Mouse (Mus musculus) R1 (cell line): Measurements from ENCODE around the gene Cdkn2aipnl.
A peak's percentile ranks its signal among the peaks of the same experiment; 100 is the strongest.

Experiments
- DNase-seq: peaks from one replicate; pipeline ENCODE4 v3.0.0-alpha.2; 2018; ENCODE audit warnings: low read depth, low spot score

Cdkn2aipnl gene

DNA sequence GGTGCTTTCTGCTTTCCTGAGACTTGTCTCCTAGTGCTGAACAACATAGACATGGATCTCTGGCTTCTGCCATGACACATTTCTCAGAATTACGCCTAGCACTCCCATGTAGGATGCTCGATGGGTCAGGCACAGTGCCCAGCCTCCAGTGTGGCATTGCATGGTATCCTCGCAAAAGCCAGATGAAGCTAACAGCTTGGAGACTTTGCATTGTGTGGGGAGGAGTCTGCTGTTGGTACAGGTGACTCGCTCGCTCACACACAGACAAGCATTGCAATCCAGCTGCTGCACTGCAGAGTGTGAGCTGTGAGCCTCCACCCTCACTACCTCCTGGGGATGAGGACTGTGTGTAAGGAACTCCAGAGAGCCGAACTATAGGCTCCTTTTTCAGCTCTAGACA lies 21.3 kb upstream of the Cdkn2aipnl start:
- DNase-seq: no peak

DNA sequence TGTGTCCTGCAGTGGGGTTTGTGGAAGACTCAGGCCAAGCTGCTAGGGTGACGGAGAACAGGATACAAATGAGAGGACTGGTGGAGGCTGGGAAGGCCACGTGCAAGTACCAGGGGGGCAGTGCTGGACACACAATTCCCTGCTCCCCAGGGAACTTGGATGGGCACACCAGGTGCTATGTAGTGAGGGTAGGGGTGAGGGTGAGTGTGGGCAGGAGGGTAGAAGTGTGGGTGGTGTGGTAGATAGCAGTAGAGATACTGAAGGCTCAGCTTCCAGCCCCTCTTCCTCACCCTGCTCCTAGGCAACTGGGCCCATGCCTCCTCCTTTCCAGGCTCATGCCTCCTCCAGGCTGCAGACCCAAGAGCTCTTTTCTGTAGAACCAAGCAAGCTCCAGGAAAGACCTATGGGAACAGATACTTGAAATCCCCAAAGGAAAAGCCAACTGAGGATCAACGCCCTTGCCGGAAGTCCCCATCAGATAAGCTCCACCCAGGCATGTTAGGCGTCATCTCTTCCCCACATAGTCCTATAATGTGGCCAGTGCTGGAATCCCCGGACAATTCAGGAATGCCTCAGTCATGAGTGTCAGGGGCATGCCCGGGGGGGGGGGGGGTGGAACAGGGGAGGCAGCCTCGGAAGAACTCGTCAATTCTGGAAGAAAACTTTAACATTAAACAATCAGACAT lies 18.2 kb upstream of the Cdkn2aipnl start:
- DNase-seq: no peak

DNA sequence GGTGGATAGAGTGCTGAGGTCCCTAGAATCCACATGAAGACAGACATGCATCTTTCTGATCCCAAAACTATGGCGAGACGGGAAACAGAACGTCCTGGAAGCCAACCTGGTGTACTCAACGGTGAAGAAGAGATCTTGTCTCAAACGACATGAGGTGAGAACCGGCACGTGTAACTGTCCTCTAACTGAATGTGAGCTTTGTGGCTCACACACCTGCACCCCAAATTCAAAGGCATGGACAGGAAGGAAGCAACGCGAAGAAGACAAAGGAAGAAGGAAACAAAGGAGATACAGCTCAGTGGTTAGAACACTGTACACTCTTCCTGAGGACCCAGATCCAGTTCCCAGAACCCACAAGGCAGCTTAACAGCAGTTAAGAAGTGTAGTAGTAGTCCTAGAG lies 17.5 kb upstream of the Cdkn2aipnl start:
- DNase-seq: no peak

DNA sequence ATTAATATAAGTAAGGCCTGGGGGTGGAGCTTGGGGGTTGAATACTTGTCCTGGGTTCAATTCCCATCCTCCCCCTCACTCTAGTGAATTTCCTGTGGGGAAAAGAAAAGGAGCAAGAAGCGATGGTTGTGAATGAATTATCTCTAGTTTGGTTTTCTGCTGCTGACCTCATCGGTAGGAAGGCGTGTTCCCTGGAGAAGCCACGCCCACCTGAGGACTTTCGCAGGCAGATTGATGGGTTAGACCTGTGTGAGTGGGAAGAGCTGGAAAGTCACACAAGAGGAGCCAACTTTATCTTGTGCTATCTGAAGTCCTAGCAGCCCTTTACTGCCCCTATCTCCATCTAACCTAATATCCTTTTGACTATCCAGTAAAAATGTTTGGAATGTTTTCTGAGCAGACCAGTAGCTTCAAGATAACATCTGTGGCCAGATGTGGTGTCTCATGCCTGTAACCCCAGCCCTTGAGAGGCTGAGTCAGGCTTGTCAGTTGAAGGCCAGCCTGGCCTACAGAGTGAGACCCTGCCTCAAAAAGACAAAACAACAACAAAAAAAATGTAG lies 15.5 kb upstream of the Cdkn2aipnl start:
- no peak for DNase-seq

DNA sequence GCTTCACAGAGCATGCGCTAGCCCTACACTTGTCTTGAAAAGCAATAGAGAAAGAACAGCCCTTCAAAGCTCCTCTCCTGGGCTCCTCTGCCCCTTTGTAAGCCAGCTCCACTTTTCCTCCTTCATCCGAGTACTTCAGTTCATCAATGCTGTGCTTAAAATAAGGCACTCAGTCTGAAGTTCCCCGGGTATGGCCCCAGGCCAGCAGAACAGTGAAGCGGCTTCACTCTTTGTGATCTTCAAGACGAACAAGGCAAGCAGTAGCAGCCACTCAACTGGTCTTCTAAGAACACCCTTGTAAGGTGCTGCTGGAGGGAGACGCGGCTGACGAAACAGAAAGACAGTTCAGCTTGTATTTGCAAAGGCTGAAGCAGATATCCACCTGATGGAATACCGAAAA lies 11.3 kb upstream of the Cdkn2aipnl start:
- no peak for DNase-seq

DNA sequence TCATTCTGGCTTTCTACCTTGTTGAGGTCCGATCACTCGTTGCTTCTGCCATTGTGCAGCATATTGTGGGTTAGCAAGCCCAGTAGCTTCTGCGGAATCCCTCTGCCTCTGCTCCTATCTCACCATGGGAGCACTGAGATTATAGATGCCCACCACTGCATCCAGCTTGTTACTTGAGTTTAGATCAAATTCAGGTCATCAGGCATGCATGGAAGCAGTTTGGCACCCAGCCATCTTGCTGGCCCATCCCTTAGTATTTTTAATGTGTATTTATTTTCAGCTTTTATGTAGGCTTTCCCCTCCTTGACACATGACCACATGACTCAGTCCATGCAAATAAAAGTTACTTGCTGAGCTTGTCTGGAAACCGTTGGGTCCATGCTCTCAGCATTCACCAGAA lies 9.7 kb upstream of the Cdkn2aipnl start:
- DNase-seq: no peak

DNA sequence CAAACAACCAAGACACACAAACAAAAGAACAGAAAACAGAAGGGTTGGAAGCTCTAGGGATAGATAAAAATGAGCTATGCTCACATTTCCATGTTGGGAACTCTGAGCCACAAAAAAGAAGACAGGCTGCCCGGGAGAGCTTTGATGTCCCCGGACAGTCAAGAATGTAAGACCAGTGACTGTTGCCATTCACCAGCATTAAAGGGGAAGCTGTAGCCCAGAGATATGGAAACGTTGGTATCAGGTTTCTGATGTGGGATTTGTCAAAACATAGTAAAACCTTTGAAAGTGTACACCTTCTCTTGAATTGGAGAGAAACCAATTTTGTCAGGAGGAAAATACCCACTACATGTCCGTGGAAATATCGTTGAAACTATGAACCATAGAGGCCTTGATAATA lies 8.0 kb upstream of the Cdkn2aipnl start:
- no peak for DNase-seq

DNA sequence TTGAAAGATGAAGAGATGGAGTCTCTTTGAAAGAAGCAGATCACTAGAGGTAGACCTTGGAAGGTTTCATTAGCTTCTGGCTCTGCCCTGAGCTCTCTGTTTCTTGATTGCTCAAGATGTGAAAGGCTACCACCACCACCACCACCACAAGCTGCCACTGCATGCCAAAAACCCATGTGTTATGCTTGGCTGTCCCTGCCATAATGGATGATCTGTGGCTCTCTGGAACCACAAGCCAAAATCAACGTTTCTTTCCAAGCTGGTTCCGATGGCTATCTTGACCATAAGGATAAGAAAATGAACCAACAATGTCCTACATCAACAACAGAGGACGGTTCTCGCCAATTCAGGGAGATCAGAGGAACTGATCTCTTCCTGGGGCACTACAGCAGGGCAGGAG lies 7.4 kb upstream of the Cdkn2aipnl start:
- DNase-seq: no peak

DNA sequence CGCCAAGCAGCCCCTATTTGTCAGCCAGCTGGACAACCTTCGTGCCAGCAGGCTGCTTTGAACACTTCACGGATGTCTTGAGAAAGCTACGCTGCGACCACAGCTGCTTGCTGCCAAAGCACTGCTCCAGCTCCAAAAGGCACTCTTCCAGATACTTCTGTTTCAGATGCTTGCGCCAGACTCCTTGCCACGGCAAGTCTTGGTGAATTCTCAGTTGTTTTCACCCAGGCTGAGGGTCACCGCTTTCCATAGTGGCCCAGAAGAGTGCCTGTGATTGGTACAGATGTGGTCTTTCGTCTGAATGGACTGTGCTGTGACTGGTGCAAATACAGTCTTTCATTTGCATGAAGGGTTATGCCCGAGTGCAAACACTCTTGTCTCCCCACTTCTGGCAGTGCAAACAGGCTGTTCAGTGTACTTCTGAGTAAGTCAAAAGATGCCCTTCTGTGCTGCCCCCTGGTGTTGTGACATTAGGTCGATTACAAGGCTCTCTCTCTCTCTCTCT lies 6.4 kb upstream of the Cdkn2aipnl start:
- DNase-seq: peak; percentile 42

DNA sequence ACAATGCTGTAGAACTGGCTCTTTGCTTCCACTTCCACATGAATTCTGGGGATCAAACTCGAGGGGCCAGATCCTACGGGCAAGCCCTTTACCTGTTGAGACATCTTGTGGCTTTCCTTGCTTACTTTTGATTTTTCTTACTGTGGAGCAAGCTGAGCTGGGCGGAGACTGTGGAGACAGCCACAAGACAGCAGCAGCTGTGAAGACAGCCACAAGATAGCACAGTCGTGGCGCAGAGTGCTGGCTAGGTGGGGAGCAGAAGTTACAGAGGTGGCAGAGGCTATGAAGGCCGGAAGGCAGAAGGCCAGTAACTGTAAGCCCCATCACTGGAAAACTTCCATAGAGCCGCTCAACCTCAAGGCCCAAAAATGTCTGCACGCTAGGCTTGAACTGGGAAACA lies 5.7 kb upstream of the Cdkn2aipnl start:
- DNase-seq: no peak

DNA sequence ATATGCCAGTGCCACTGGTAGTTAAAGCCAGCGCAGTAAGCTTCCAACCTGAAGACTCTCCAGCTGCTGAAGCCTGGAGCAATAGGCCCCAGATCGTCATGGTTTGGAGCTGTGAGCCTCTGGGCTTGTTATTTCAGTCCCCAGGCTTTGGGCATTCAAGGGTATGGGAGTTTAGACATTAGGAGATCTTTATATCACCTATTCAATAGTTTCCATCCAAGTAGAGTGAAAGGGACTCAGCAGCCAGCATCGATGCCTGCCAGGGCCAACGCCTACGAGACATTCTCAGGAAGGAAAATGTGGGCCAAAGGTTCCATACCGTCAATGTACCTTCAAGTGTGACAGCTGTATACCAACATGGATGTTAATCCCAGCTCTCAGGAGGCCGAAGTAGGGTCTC lies 5.2 kb upstream of the Cdkn2aipnl start:
- no peak for DNase-seq

DNA sequence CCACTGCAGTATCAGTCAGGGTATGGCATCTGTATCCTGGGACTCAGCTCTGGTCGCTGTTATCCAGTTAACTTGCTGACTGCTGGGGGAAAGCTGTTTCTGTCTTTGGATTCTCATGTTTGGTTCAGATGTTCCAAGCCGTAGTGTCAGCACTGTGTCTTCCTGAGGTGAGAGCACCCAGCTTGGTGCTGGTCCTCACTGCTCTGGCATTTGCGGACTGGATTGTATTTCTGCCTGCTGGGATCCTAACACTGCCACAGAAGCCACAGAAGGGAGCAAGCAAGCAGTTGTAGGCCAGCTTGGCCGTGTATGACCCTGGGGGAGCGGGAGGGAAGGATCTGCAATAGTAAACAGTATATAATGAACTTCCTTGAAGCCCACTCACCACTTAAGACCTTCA lies 810 bp upstream of the Cdkn2aipnl start:
- no peak for DNase-seq

DNA sequence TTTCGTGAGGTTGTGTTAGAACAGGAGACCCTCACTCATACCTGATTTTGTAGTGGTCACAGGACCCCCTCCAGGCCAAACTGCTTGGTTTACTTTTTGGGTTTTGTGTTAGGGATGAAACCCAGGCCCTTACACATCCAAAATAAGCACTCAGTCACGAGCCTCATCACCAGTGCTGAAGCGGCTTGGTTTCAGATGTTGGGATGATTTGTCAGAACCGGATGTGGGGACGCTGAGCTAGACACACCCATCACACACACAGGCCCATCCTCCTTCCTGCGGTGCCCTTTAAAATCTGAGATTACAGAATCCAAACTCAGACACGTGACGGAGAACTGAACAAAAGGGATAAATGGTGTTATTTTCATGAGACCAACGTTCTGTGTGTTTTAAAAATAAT lies 1.4 kb downstream of the Cdkn2aipnl start:
- DNase-seq: peak; percentile 58

DNA sequence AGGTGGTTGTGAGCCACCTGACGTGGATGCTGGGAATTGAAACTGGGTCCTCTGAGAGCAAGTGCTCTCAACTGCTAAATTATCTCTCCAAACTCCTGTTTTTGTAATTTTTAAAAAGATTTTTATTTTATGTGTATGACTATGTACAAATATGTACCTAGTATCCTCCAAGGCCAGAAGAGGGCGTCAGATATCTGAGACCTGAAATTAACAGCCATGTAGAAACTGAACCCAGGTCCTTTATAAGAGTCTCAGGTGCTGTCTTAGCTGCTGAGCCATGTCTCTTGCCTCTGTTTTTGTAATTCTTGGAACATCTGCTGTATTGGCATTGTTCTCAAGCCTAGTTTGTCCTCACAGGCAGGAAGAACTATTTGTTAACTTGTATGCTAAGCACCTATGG lies 2.0 kb downstream of the Cdkn2aipnl start:
- peak; percentile 24 for DNase-seq

DNA sequence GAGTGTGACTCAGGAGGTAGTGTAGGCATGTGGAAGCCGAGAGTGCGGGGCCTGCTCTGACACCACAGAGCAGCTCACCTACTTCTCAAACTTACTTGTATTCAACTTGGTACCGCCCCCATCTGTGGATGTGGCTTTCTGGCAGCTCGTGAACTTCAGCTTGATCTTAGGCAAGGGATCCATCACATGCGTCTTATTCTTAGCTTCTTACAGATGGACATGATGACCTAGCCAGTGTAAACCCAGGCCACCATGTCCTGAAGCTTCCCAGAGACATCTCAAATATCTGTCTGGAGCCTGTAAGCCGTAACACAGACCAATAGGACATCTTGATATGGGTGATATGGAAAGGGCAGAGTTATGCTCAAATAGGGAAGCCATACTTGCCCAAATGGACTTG lies 4.2 kb downstream of the Cdkn2aipnl start:
- no peak for DNase-seq

DNA sequence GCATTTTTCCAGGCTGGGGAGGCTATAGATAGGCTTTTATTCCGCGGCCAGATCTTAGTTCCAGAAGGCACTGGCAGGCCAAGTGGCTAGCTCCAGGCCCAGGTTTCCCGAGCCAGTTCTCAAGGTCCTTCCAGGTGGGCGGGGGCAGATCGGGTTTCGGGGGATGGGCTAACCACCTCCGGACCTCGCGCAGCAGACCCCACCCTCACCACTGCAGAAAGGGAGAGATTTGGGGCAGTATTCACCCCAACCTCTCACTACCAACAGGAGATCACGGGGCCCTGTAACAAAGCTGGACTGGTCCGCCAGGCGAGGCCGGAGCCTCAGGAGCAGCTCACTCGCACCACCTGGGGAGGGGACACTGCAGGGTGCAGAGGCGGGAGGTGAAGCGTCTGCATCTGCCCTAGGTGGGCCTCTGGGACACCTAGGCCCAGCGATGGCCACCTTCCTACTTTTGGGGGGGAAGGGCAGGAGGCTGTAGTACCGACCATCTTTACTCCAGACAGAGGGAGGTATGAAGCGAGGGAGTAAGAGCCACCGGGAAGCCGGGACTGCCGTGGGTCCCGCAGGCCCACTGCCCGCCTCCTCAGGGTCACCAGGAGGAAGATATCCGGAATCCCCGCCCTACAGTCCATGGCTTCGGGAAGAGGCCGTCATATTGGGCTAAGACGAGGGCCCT lies 32.3 kb downstream of the Cdkn2aipnl start:
- peak; percentile 90 for DNase-seq

DNA sequence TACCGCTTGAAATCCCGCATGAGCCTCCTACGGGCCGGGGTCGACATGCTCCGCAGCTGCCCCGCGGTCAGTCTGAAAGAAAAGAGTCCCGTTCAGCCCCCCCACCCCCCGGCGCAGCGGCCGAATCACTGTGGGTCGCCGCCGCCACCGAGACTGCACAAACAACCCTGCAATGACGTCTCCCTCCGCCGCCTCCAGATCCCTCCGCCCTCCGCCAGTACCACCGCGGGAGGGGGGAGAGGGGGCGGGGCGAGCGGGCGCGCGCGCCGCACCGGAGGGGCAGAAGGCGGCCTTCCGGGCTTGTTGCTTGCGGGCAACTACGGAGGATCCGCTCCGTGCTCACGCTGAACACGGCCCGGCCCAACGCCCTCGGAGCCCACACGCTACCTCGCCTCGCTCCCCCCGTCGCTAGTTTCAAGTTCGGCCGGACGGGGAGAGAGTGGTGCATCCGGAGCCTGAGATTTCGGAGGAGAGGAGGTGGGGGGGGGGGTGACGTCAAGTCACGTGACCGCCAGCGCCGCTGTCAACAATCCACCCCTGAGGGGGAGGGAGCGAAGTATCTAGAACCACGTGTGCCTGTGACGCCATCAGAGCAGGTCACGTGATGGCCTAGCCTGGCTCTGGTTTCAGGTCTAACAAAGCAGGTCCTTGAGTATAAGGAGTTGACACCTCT lies 33.0 kb downstream of the Cdkn2aipnl start, which contains the start of gene Ube2b:
Gene Ube2b, minus strand, starts transcription at position 473 of the 673 bp plus-strand sequence.
- peak; percentile 99 for DNase-seq

DNA sequence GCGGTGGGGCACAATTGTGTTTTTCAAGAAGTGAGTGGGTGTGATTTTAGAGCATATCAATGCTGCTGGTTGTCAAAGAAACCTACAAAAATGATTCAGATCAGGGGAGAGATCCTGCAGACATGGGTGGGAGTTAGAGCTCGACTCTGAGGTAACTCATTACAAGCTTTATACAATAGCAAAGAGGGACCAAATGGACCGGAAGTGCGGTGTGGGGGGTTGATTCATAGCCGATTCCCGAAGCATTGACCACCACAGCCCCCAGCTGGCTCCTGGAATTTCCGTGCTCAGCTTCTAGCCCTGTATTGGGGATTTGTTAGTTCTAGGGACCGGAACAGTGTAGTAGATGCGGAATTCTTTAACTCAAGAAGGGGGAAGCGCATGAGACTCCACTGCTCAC lies 33.9 kb downstream of the Cdkn2aipnl start:
- peak; percentile 69 for DNase-seq

DNA sequence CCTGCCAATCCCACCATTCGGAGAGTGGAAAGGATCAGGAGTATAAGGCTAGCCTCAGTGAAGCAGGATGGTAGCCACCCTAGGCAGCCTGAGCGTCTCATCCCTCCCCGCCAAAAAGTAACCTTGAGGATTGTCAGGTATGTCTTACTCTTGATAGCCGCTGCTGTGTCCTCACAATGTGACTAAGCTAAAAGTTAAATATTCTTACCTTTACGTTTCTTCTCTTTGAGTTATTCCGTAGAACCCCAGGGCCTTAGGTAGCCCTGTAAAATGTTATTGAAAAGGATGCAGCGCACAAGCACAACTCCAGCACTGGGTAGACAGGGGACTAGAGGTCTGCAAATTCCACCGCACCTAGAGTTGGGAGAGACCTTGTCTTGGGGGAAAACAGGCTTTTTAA lies 34.4 kb downstream of the Cdkn2aipnl start:
- DNase-seq: peak; percentile 16

DNA sequence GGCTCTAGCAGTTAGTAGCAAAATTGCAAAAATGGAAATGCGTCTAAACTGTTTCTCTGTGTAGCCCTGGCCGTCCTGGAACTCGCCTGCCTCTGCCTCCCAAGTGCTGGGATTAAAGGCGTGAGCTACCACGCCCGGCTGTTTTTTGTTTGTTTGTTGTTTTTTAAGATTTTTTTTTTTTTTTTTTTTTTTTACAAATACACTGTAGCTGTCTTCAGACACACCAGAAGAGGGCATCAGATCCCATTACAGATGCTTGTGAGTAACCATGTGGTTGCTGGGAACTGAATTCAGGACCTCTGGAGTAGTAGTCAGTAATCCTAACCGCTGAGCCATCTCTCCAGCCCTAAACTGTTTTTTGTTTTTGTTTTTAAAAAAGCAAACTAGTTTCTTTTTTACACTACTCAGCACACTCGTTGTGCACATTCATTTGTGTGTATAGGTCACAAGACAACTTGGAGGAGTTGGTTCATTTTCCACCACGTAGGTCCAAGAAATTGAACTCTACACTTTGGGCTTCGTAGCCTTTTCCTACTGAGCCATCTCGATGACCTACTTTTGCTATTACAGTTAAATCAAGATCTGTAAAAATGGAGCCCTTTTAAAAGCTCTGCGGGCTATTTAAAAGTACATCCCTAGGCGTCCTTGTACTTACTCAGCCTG lies 35.5 kb downstream of the Cdkn2aipnl start:
- DNase-seq: peak; percentile 40

DNA sequence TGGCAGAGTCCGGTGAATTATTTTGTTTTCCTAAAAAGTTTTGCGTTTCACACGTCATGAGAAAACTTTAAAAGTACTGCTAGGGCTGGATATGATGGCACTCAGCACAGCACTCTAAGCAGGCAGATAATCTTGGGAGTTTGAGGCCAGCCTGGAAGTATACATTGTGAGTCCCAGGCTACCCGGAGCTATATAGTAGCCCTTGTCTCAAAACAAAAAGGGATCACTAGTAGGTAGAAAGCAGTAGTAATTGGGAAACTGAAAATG lies 36.0 kb downstream of the Cdkn2aipnl start:
- DNase-seq: no peak
